Mouse (Mus musculus) bone marrow, adult 2 months (tissue): ENCODE measurements around the gene Atat1.
A peak's percentile ranks its signal among the peaks of the same experiment; 100 is the strongest.

Experiments used
- CTCF ChIP-seq: fragments of 200-500 bp; IDR thresholded peaks from 2 replicates; pipeline ENCODE4 v1.5.1; 2011; ENCODE audit warnings: low read length, control low read depth; ENCODE audit not compliant: control insufficient read depth, insufficient read depth
- POLR2A ChIP-seq: fragments of 200-500 bp; IDR thresholded peaks from 2 replicates; pipeline ENCODE4 v1.6.1; 2011; ENCODE audit warnings: low read depth, mild to moderate bottlenecking, control low read depth, low read length, borderline replicate concordance; ENCODE audit not compliant: control insufficient read depth

GRCm38 (mm10) chr17:35868165-35868820 lies 41.6 kb downstream of the Atat1 start:
- no peak for TF ChIP-seq CTCF
- TF ChIP-seq POLR2A: peak; percentile 33; the same call in 1 of the 2 replicates
